Mouse (Mus musculus) kidney, postnatal 14 days (tissue): ENCODE results near the gene Gm281.

Source experiments
- DNase-seq: peaks from one replicate; pipeline ENCODE4 v3.0.0; 2022; ENCODE audit warnings: mixed read lengths

The Gm281 gene

DNA sequence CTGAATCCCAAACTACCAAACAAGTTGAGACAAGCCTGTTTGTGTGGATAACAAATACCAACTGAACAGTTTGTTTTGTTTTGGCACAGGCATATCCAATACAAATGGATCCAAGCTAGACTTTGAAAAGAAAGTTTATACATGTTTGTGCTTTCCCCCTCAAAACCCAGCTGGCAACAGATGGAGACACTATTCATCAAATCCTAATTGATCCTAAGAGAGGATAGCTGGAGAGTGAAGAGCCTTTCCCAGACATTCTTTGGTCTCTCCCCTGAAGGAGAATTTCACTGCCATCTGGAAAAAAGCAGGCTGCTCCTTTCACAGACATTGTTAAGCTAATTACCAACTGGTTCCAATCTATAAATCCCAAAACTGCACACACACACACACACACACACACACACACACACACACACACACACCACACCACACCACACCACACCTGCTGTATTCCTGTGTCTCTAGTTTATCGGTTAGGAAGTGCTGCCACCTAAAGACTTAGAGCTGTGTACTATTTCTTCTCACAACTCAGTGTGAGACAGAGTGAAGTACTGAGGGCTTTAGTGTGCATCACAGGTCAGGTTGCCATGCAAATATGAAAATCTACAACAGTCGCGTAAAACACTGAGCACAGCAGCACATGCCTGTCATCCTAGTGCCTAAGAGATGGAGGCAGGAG, 101.3 kb downstream of the Gm281 start:
- no peak for DNase-seq

DNA sequence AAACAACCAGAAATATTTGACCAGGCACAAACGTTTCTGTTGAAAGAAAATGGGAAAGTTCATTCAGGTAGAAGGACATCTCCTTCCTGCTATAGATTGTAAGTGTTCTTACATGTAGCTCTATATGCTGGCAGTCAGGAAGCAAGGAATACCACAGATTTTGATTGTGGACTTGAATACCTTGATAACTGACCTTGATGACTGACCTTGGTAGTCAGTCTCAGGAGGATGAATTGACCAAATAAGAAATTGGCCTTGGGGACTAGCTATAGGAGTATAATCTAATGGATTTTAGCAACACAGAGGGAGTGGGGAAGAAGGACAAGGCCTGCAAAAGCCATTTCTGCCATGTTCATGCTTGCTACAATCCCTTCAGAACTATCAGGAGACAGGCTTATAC, 123.8 kb downstream of the Gm281 start:
- no peak for DNase-seq

DNA sequence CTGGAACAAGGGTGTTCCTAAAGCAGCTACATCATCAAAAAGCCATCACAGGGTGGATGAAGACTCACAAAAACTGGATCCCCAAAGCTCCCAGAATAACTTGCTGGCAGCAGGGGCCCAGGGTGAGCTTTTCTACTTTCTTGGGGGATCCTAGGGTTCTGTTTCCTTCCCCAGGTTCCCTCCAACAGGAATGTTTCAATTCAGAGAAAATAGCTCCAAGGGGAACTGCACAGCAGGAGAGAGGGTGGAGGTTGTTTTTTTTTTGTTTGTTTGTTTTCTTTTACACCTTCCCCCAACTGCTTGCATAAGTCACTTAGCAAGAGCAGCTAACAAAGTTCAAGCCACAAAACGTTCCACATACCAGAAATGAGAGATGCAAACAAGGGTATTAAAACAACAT, 124.3 kb downstream of the Gm281 start:
- no peak for DNase-seq

DNA sequence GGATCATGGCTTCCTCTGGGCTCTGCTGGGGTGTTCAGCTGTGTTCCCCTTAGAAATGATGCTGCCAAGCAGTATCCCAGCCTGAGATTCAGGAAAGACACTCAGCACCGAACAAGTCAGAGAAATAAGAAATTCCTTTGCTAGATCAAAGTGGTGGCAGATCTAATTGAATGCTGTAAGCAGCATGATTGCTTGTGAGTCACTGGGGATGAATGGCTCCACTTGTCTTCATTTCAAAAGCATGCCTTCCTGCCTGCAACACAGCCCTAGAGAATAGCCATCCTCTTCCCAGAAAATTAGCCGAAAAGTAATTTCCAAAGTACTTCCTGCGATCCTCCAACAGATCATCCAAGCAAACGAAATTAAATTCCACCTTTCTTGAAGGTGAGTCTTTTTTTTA, 131.3 kb downstream of the Gm281 start:
- no peak for DNase-seq

DNA sequence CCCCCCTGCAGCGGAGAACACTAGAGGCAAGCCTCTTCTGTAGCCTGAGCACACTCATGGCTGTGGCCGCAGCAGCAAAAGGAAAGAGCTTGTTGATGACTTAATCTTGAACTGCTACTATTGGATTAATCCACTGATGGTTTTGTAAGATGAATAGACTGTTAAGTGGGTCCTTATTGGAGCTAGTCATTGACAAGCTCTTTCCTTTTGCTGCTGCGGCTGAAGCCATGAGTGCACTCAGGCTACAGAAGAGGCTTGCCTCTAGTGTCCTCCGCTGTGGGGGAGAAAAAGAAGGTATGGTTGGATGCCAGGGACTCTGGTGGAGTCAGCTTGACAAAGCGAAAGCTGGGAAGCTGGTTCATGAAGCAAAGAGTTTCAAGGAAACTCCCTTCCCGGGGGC, 135.9 kb downstream of the Gm281 start:
- no peak for DNase-seq

DNA sequence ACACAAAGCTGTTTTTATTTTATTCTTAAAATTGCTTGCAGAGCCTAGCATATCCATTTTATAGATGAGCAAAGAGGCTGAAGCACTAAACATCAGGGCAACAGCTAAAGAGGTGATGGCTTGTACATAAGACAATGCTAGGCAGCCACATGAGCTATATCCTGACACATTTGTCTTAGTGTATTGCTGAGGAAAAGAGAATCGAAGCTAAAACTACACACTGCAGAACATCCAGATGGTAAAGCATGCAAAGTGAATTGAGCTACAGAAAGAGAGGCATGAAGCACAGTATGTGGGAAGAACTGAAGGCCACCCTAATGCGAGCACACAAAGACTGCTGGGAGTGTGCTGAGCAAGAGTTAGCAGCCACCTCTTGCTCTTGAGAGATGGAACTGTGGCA, 143.1 kb downstream of the Gm281 start:
- DNase-seq, result no peak

DNA sequence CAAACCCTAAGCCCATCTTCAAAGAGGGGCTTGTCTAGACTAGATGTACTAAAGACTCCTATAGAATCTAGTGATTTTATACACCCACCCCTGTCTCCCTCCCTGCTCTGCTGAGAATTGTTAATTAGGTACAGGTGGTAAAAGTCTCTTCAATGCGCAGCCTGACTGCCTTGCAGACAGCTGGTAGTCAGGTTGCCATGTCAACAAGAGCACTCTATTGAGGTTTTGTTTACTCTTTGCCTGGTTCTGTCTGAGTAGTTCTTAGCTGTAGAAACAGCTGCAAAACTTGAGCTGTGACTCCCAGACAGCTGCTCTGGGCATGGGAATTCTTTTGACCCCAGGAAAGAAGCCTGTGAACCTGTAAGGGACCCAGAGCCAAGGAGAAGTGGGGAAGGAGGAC, 143.6 kb downstream of the Gm281 start:
- DNase-seq, result no peak
